Mouse (Mus musculus) fibroblast of lung, adult 2 months (primary cell): ENCODE results near the gene Zfp266.
"Not testable (repeated sequence)": the region's sequence is repeated elsewhere in the genome, so short reads cannot be mapped to it uniquely, and the experiment has no call there.

Experiments
- DNase-seq: peaks from one replicate; pipeline ENCODE4 v3.0.0-alpha.2; 2011; ENCODE audit warnings: low read depth

Gene Zfp266

DNA sequence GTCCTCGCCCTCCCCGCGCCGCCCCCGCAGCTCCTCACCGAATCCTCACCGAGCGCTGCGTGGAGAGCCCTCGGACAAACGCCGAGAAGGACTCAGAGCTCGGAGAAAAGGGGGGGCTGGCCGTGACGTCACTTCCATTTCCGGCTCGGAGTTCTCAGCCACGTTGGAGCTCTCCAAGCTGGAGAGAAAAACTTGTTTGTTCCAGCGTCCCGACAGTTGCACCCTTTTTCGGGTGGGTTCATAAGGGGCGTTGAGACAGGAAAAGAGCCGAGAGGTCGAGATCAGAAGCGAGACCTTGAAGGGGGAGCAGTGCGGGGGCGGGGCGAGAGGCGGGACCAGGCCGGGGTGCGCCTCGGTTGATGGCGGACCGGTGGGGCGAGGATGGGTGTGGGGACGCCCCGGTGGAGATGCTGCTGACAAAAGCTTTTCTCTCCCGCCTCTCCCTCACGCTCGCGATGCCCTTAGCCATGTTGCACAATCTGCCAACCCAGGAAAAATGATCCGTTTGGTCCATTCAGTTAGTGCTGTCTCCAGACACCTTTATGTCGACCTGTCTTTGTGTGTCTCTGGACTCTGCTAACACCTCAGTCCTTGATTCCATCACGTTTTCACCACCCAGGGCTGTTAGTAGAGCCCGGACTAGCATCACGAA lies at the start of gene Zfp266:
Gene Zfp266, minus strand, starts transcription at position 112 of the 652 bp plus-strand sequence.
- DNase-seq: peak; percentile 61

DNA sequence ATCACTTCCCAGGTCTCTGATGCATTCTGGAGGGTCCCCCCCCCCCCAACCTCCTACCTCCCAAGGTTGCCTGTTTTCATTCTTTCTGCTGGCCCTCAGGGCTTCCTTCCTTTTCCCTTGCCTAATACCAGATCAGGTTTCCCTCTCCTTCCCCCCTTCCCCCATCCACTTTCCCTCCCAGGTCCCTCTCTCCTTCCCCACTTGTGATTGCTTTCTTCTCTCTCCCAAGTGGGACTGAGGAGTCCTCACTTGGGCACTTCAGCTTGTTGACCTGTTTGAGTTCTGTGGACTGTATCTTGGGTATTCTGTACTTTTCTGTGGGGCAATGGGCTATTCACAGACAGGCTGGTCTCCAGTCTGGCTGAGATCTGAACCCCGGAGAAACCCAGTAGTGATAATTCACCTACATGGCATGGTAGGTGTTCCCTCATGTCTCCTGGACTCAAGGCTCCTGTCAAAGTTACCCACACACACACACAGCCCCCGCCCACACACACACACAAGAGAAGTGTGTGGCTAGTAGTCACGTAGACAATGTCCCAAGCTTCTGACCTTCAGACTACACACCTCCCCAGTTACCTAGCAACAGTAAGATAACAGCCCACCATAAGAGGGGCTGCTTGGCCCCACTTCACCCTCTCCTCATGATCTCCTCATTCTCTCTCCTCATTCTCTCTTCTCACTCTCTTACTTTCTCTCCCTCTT lies 44.3 kb upstream of the Zfp266 start:
- not testable (repeated sequence) for DNase-seq

DNA sequence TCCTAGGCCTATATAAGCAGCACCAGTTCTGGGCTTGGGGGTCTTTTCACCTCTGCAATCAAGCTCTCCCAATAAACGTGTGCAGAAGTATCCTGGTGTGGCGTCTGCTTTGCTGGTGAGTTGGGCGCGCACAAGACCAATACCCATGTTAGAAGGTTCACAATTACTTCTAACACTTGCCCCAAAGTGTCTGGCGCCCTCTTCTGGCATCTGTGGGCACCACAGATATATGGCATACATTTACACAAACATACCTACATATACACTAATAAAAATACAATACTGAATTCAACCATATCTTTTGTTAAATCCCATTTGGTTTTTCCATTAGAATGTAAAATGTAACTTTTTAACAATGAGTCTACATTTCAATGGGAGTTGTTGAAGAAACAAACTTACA lies 41.0 kb upstream of the Zfp266 start:
- DNase-seq: no peak

DNA sequence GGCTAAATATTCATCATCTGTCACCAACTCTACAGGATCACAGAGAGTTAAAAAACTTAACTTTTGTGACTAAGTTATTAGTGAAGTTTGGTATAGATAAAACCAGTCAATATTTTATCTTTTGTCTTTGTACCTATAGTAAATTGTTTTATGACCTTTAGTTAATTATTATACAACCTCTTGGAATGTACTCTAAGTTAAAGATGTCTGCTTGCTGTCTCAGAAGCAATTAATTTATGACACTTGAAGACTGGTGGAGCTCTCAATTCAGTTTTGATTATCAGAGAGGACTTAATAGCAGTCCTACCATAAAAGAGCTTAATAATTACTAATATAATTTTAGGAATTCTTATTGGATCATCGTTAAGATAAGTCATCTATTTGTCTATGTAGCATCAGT lies 31.5 kb upstream of the Zfp266 start:
- no peak for DNase-seq

DNA sequence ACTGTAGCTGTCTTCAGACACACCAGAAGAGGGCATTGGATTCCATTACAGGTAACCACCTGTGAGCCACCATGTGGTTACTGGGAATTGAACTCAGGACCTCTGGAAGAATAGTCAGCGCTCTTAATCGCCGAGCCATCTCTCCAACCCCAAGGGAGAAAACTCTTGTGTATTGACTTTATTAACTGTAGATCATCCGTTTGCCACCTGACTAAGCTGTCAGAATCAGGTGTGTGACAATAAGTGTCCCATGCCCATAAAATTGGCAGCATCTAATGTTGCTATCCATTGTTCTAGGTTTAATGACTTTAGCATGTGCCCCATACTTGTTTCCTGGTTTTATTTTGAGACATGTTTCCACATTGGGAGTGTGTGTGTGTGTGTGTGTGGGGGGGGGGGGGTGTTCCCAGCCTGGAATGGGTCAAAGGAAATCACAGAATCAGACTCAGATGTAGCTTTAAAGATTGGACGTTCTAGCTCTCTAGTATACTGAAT lies 30.6 kb upstream of the Zfp266 start:
- DNase-seq: no peak

DNA sequence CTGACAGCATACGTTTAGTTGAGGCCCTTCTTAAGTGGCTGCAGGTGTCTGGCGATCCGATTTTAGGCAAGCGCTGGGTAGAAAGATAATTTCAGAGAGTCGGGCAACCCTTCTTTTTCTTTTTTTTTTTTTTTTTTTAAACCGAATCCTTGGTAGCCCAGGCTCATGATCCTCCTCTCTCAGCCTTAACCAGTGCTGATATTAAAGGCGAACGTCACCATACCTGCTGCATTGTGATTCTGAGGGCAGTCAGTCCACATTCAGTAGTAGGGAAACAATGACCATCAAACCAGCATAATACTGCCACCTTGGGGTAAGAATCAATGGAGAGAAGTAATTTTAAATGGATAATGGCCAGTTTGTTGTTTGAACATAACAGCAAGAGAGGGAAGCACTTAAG lies 23.9 kb upstream of the Zfp266 start:
- peak; percentile 33 for DNase-seq

DNA sequence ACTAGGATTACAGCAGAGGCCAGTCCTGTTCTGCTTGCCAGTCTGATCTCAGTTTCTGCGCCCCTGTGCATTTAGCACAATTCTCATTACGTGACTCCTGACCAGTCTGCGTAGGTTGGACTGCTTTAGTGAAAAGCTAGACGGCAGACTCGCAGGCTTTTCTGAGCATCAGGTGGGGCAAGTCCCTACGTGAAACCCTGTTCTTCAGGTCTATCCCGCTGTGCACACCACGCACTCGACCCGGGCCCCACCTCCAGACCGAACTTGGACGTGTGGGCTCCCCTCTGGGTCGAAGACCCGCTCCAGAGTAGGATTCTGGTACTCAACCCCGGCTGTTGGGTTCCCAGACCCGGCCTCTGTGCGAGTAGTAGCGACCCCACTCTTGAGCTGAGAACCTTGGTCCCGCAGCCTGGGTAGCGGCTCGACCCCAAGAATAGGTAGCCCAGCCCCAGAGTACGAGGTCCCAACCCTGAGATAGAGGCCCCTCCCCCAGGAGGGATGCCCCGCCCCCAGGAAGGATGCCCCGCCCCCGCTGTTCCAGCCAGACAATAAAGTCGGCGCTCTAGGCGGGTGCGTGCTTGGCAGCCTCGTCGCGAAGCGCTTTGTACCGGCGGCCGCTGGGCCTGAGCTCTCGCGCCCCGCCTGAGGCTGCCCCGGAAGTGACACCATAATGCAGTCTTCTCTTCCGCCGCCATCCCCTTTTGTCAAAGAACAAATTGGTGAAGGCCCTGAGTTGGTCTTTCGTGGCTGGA lies 23.0 kb upstream of the Zfp266 start:
- DNase-seq: no peak

DNA sequence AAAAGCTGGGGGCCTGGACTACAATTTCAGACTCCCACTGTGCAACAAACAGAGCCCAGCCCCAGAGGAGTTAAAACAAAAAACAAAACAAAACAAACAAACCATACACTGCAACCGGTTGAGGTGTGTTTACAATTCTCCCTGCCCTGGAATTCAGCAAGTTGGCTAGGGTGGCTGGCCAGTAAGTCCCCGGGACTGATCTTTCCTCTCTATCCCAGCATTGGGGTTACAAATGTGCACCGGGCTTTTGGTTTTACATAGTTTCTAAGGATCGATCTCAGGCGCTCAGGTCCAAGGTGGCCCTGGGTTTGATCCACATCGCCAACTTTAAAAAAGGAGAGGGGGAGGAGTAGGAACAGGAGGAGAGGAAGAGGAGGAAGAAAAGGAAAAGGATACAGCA lies 22.3 kb upstream of the Zfp266 start:
- no peak for DNase-seq

DNA sequence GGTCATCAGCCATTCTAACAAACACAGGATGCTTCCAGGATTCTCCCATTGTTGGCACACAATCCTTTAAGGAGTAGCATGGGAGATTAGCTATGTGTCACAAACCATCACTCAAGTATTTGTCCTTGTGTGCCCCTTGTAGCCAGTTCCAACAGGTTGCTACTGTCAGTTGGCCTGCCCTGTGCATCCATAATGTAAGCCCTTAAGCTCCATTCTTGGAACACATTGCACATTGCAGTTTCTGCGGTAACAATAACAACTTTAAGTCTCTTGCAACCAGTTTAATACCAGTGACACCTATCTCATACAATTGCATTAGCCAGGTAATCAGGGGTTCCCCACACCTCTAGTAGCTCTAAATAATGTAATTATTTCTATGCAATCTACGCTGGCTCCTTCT lies 15.4 kb upstream of the Zfp266 start:
- no peak for DNase-seq

DNA sequence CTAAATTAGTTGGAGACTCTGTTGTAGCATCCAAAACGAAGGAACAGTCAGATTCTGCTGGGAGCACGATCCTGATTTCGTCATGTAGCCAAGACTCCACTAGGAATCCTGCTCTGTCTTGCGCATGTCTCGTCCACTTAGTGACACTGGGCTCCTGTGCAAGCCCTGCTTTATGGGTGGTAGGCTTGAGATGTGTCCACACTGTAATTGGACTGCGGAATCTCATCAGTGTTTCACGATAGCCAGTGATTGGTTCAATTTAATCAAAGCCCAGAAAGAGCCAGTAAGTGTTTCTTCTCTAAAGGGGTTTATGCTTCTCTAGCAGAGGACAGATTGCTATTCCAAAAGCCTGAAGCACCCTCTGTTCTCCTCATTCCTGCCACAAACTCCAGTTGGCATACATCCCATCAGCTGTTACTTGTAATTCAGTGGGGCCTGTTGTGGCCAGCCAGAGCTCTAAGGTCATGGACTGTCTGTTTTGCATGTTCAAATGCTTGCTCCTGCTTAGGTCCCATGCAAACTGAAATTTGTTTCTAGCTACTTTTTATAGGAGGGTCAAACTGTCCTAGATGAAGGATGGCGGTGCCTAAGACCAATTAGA lies 13.2 kb upstream of the Zfp266 start:
- DNase-seq: no peak

DNA sequence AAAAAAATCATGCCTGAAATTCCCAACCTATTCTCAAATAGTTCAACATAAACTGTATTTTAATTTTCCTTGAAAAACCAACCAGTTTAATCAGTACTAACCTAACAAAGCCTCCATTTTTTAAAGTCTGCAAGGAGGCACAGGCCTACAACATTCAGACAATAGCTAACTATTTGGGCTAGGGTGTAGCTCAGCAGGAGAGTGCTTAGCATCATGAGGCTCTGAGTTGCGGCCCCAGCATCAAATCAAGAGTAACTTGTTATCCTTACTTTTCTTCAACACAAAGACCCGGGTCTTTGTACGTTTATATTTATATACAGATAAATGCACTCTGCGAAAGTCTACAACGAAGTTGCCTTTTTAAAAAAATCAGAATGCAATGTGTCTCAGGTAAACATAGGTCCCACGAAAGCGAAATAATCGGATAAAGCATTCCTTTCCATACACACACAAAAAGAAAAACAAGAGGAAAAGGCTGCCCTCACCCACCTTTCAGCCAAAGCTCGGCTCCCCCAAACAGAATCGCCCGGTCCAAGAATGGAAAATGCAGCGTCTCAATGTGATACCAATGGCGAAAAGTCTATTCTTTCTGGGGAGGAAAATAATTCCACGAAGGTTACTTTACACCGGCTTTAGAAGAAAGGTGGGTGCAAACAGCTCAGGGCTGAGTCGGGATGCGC lies 546 bp downstream of the Zfp266 start:
- no peak for DNase-seq

DNA sequence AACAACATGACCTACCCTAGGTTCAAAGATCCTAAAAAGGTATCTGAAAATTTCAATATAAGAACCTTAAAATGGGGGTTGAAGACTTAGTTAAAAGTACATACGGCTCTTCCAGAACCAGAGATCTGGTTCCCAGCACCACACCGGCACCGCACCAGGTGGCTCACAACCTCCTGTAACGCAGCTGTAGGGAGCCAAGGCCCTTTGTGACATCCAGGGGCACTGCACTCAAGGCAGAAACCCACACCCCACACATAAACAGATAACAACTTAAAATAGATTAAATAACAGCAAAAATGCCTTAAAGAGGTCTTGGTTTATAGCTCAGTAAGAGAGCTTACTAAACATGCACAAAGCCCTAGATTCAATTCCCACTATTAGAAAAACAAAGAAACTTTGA lies 1.3 kb downstream of the Zfp266 start:
- DNase-seq: no peak

DNA sequence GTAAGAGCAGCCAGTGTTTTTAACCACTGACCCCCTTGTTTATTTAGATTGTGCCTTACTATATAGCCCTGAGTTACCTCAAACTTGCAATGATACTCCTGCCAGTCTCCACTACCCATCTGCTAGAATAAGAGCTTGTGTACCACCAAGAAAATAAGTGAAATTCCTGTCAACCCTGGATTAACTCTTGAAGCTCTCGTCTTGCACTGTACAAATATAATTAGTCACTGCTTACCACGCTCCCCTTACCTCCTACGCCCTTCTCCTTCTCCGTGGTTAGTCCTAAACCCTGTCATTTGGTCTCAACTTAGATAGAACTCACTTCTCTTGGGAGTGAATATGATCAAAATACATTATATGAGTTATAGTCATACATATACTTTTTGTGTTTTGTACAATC lies 2.5 kb downstream of the Zfp266 start:
- no peak for DNase-seq

DNA sequence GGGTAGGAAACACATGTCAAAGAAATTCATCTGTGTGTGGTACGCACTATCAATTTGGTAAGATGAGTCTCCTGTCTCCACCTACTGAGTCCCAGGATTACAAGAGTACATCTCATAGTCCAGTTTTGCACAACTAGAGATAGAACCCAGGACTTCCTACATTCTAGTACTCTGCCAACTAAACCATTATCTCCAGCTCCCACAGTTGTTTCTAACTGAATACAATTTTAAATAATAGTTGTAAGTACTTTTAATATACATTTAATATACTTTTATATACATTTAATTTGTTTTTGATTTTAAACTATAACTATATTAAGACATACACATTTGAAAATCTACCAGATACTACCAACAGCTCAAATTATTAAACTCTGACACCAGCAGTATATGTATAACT lies 3.5 kb downstream of the Zfp266 start:
- DNase-seq: no peak

DNA sequence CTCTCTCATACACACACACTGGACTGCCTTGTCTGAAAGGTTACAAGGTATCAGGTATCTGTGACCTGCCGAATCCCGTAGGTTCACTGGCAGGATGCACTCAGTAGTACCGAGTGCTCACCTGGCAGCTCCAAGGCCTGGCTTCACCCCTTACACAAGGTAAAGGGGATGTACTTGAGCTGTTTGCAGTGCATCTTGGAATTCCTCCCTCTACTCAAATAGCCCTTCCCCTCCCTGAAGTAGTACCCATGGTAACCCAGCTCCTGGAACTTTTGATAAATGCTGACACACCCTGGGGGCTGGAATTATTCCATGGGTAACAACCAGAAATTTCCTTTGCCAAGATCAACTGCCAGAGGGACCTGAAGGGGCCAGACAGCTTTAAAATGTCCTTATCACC lies 7.2 kb downstream of the Zfp266 start:
- DNase-seq: no peak

DNA sequence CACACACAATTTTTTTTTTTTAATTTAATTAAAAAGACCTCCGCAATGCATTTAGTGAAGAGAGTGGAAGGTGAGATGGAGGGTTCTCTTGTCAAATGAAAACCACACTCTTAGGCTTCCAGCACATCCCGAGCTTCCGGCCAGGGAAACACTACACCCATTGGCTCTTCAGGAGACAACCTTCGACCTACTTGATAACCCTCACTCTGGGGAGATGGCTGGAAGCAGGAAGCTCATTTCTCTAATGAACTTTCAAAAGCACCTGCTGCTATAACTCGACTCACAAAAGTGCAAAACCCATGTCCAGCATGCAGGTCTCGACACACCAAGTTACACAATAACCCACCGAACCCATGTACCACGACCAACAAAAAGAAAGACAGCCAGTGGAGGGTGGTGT lies 8.5 kb downstream of the Zfp266 start:
- no peak for DNase-seq

DNA sequence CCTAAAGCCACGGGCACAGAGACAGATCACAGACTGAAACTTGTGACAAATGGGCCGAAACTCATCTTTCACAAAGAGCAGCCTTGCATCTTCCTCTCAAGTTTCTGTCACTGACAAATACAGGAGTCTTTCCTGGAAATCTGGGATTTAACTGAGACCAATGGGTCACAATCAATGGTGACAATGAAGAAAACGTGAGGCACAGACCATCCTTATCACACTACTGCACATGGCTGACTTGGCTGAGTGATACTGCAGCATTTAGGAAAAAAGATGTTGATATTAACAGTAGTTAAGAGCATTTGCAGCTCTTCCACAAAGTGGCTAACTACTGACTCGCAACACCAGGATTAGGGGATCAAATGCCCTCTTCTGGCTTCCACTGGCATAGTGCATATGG lies 9.6 kb downstream of the Zfp266 start:
- DNase-seq: no peak

DNA sequence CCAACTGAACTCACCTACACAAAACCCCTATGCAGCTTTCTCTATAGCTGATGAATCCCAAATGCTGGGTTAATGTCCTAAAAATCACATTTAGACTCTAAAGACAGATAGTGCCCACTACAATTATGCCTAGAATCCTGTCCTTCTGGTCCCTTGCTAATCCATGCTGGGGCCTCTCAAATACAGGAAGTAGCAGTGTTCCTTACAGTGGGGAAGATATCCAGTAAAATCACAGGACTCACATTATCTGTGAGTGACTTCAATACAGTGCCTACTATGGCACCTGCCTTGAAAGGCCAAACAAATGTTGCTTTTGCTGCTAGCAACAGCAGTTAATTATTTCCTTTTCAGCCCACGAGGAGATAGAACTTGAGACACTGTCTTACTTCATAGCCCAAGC lies 10.9 kb downstream of the Zfp266 start:
- DNase-seq: no peak

DNA sequence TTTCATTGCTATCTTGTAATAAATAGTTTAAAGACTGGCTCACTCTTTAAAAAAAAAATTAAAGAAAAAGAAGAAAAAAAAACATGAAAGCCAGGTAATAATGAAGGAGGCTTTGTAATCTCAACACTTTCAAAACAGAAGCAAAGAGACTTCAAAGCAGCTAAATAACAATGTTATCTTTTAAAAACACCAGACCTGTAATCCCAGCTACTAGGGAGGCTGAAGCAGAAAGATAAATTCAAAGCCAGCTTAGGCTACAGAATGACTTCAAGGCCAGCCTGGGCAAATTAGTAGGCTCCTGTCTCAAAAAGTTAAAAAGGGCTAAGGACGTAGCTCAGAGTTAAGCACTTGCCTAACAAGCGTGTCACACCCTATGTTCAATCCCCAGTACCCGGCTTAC lies 11.5 kb downstream of the Zfp266 start:
- DNase-seq: no peak

DNA sequence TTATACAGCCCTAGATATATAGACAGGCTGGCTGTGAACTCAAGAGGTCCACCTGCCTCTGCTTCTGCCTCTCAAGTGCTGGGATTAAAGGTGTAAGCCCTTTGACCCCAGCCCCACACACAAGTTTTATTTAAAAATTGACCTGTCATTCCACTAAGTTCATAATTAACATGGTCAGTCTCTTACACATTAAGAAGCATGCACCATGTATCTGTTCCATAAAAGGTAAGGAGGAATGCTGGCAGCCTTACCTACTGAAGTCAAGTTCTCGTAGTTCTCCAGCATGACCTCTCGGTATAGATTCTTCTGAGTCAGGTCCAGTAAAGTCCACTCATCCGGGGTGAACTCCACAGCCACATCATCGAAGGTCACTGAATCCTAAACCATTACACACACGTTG lies 16.4 kb downstream of the Zfp266 start:
- DNase-seq: no peak

DNA sequence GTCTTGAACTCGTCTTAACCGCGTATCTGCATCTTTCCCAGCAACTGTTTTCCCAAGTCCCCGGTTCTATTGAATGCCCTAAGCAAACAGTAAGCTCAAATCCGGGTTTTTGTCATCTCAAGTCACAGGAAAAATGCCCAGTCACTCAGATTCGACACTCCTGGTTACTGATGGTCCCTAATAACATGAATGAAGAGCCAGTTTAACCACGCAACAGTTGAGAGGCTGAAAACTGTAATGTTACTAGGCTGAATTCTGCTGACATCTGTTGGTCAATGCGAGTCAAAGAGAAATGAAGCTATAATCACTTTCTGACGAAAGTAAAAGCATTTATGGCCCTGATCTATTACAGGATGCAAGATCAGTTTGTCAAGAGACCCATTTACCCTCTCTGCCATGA lies 27.9 kb downstream of the Zfp266 start:
- DNase-seq: peak; percentile 12
